Mouse (Mus musculus) kidney, postnatal 0 days (tissue): ENCODE measurements around the gene Erich2. TPM values are rescaled to one million over a fixed set of nuclear protein-coding genes. Genes with fewer than 3 reads are reported as not detected.
A peak's percentile ranks its signal among the peaks of the same experiment; 100 is the strongest.

Experiments
- ATAC-seq: fragments of 200-750 bp; cut with Nextera tagmentation; replicated peaks from 2 replicates; pipeline ENCODE4 v1.8.0; 2017; ENCODE audit warnings: low read depth, moderate number of reproducible peaks, moderate TSS enrichment, moderate library complexity; ENCODE audit not compliant: low FRiP score
- DNase-seq: peaks from one replicate; pipeline ENCODE4 v3.0.0-alpha.2; 2016; ENCODE audit warnings: low spot score
- H3K27ac ChIP-seq: fragments of 300-500 bp; sonication (generic); 2 replicates; pipeline ENCODE4 v1.5.1; 2014; ENCODE audit warnings: mild to moderate bottlenecking
- H3K27me3 ChIP-seq: fragments of 300-500 bp; sonication (generic); 2 replicates; pipeline ENCODE4 v1.6.1; 2014; ENCODE audit warnings: low read length, mixed read lengths; ENCODE audit not compliant: insufficient read depth
- H3K36me3 ChIP-seq: fragments of 300-500 bp; sonication (generic); 2 replicates; pipeline ENCODE4 v1.6.1; 2014; ENCODE audit warnings: low read length, mixed read lengths; ENCODE audit not compliant: insufficient read depth
- H3K4me1 ChIP-seq: fragments of 300-500 bp; sonication (generic); replicated peaks from 2 replicates; pipeline ENCODE4 v1.6.1; 2014; ENCODE audit warnings: antibody characterized with exemption, low read length, mixed read lengths; ENCODE audit not compliant: insufficient read depth
- H3K4me2 ChIP-seq: fragments of 300-500 bp; sonication (generic); 2 replicates; pipeline ENCODE4 v1.6.1; 2014; ENCODE audit warnings: mild to moderate bottlenecking, low read length, moderate library complexity, mixed read lengths
- H3K4me3 ChIP-seq: fragments of 300-500 bp; sonication (generic); replicated peaks from 2 replicates; pipeline ENCODE4 v1.5.1; 2014; ENCODE audit warnings: low read depth, low read length
- H3K9ac ChIP-seq: fragments of 300-500 bp; sonication (generic); 2 replicates; pipeline ENCODE4 v1.6.1; 2014; ENCODE audit warnings: low read depth, low read length
- H3K9me3 ChIP-seq: fragments of 300-500 bp; sonication (generic); replicated peaks from 2 replicates; pipeline ENCODE4 v1.6.1; 2016; ENCODE audit warnings: low read length, inconsistent platforms, mixed read lengths
- CTCF ChIP-seq: IDR thresholded peaks from 2 replicates; pipeline ENCODE4 v1.5.1; 2016; ENCODE audit warnings: antibody characterized with exemption, low read depth, mild to moderate bottlenecking, moderate library complexity
- WGBS: fragments of 180-500 bp; shearing (Covaris S2); extraction: QIAGEN DNeasy Blood & Tissue Kit; methylation state at CpG from one replicate; pipeline ENCODE4 v1.1.7; 2014; 5-methylcytosine and 5-hydroxymethylcytosine counted together
- polyA plus RNA-seq: library from polyadenylated mRNA; unstranded; fragments of >200 nt; fragmentation: Nextera tagmentation; extraction: Ambion mirVana; gene quantifications from 2 replicates; pipeline ENCODE4 v1.2.1, GENCODE M21; 2015

Gene Erich2
- polyA plus RNA-seq, 1 experiment from 2014 or later = 6.8 TPM

DNA sequence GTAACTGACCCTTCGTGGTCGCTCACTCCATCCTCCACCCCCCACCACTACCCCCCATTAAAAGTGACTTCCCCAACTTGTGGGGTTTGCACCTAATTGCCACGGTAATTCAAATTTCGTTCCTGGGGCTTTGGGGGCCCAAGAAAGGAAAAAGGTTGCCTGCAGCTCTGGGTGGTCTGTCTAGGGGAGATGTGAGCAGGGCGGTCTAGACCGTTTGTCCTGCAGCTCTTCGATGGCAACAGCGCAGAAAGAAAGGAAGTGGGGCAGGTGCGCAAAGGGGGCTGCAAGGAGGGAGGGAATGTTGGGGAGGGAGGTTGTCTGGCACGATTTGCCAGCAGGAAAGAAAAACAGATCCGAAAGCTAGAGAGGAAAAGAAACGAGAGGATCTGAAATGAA is 59.1 kb downstream of the Erich2 start:
- peak overlapping the region; percentile 36 for H3K4me3 ChIP-seq
- H3K9ac ChIP-seq = no peak overlapping the region
- H3K9me3 ChIP-seq = no peaks in the 10 kb centered on the region
- no peak for TF ChIP-seq CTCF
- H3K4me1 ChIP-seq = peaks cover 27% of the 10 kb centered on the region
- no peak overlapping the region for H3K27ac ChIP-seq
- peaks cover 53% of the 10 kb centered on the region for H3K27me3 ChIP-seq
- no peaks in the 10 kb centered on the region for H3K36me3 ChIP-seq
- 2% methylated on average over 12 of the region's 12 CpGs for WGBS
- peak overlapping the region; percentile 85 for H3K4me2 ChIP-seq
- DNase-seq (no peak), ATAC-seq (no peak)

DNA sequence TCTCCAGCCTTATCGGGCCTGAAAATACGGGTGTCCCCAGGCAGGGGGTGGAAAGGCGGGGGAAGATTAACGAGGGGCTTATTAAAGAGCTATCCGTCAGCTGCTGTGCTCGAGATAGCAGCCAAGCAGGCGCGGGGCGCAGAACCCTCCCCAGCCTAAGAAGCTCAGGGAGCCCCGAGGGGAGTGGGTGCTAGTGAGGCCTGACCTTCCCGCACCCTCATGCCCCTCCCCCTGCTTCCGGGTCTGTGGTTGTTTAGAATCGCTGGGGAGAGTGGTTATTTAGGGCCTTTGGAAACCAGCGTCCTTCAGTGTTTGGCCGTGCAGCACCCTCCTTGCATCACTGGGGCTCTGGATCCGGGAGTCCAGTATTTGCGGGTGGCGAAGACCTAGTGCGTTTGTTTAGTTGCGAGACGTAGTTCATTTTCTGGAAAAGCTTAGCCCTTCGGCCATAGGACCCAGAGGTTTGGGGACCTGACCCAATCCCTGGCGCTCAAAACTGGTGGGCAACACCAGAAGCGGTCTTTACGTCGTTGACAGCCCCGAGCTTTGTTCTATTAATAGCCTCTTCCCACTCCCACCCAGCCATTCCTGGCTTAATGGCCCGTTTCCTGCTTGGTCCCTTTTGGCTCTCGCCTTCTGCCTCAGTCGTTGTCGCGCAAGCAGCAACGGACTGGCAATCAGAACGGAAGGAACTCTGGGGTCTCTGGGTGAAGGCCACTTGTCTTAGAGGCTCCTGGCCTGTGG is 59.8 kb downstream of the Erich2 start:
- no peak for TF ChIP-seq CTCF
- Histone ChIP-seq H3K36me3 (no peaks in the 10 kb centered on the region), H3K4me3 (peak overlapping the region; percentile 36), H3K4me1 (peaks cover 24% of the 10 kb centered on the region), H3K27me3 (peaks cover 46% of the 10 kb centered on the region), H3K27ac (no peak overlapping the region), H3K9ac (0 out of 2 replicates have a peak overlapping the region, but pooled peaks have one; percentile 32), H3K4me2 (peak overlapping the region; percentile 85), H3K9me3 (no peaks in the 10 kb centered on the region)
- 0% methylated on average over 34 of the region's 34 CpGs for WGBS
- ATAC-seq = no peak; the same call in 1 of the 2 replicates
- peak; percentile 81 for DNase-seq

DNA sequence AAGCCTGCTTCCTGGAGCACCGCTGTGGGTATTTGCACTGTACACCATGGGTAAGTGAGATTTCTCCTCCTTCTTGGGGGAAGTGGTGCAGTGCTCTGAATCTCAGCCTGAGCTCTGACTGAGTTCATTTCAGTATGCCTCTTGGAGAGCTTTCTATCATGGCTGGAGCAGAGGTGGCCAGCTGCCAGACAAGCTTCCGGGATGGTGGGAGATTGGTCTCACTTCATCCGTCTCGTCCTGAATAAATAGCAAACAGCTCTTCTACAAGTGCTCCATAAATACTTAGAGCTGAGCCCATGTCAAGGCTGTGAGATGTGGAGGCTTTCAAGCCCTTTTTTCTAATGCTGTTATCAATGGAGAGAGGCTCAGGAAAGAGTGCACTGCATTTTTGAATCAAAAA is 63.1 kb downstream of the Erich2 start:
- no peak for DNase-seq
- no peaks in the 10 kb centered on the region for H3K9me3 ChIP-seq

DNA sequence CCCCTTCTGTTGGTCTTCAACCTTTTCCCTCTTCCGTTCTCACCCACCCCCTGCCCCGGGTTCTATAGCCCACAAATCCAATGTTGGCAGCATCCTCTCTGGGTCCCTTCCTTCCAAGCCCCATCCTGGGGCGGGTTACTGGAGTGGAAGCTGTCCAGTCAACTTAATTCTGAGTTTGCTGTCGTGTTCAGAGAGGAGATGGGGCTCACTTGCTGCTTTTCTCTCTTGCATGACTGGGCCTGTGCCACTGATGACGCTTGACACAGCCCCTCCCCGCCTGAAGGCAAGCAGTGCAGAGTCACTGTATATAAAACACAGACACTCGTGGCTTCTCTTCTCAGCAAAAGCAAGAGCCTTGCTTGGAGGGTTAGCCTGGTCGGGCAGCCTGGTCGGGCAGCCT is 63.6 kb downstream of the Erich2 start:
- Histone ChIP-seq H3K9ac (no peak overlapping the region), H3K27me3 (peaks cover 8% of the 10 kb centered on the region; the same call in 1 of the 2 replicates), H3K9me3 (no peaks in the 10 kb centered on the region), H3K4me2 (no peak overlapping the region), H3K4me1 (peaks cover 16% of the 10 kb centered on the region; the same call in 1 of the 2 replicates), H3K4me3 (no peak overlapping the region), H3K27ac (no peak overlapping the region), H3K36me3 (no peaks in the 10 kb centered on the region)
- DNase-seq (no peak), ATAC-seq (no peak)
- TF ChIP-seq CTCF = no peak
- WGBS = 57% methylated on average over 9 of the region's 9 CpGs

More for the DNA sequence above, 63.1 kb downstream of the Erich2 start:
- no peak overlapping the region for H3K4me3 ChIP-seq
- H3K4me1 ChIP-seq = peaks cover 21% of the 10 kb centered on the region; the same call in 1 of the 2 replicates
- peaks cover 14% of the 10 kb centered on the region; the same call in 1 of the 2 replicates for H3K27me3 ChIP-seq
- no peak for TF ChIP-seq CTCF
- no peak overlapping the region for H3K9ac ChIP-seq
- WGBS = 56% methylated on average over 4 of the region's 4 CpGs
- no peak overlapping the region for H3K27ac ChIP-seq
- H3K36me3 ChIP-seq = no peaks in the 10 kb centered on the region
- H3K4me2 ChIP-seq = no peak overlapping the region
- ATAC-seq = no peak

DNA sequence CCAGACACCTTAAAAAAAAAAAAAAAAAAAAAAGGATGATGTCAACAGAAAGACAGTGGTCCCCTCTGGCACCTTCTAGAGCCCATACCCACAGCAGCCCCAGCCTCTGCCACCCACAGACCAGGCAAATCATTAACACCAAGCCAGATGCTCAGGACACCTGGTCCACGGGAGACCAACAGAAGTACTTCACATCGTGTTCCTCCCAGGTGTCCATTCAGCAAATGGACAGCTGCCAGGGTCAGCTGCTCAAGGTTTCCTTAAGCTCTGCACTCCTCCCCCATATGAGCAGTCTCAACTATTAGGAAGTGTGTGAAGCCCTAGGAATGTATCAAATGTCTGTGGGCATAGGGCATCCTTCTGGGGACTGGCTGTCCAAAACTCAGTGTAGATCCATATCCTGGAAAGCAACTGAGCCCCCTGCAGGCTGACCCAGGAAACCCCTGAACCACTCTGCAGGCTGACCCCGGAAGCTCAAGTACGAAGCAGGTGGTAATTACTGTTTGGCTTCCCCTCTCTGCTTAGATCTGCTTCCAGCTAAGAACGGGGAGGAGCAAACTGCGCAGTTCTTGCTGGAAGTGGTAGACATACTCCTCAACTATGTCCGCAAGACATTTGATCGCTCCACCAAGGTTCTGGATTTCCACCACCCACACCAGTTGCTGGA is 65.1 kb downstream of the Erich2 start:
- no peak overlapping the region for H3K4me3 ChIP-seq
- ATAC-seq = no peak
- H3K9ac ChIP-seq = no peak overlapping the region
- no peak overlapping the region for H3K27ac ChIP-seq
- WGBS = 66% methylated on average over 8 of the region's 8 CpGs
- no peak for DNase-seq
- no peak overlapping the region for H3K4me2 ChIP-seq
- no peaks in the 10 kb centered on the region for H3K9me3 ChIP-seq
- no peak for TF ChIP-seq CTCF
- no peaks in the 10 kb centered on the region for H3K36me3 ChIP-seq
- peaks cover 3% of the 10 kb centered on the region; the same call in 1 of the 2 replicates for H3K27me3 ChIP-seq
- peaks cover 5% of the 10 kb centered on the region; the same call in 1 of the 2 replicates for H3K4me1 ChIP-seq

DNA sequence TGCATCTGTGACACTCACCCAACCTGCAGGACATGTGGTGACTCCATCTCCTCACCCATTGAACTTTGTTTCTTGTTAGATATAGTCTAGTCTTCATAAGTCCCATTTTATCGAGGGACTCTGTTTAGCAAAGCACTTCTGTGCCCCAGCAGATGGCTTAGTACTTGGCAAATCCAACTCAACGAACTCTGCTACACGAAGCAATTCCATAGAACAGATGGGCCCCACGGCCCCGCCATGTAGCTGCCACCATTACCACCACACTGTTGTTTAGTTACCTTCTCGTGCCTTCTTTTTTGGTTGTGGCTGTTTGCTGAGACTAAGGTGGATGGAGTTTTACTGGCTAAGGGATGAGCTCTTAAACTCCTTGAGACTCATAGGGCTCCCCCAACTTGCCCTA is 79.6 kb downstream of the Erich2 start:
- H3K9me3 ChIP-seq = no peaks in the 10 kb centered on the region
- ATAC-seq (no peak), DNase-seq (no peak)
- H3K4me3 ChIP-seq = no peak overlapping the region
- no peaks in the 10 kb centered on the region for H3K27me3 ChIP-seq
- 91% methylated on average over 6 of the region's 6 CpGs for WGBS
- no peak overlapping the region for H3K27ac ChIP-seq
- H3K36me3 ChIP-seq = no peaks in the 10 kb centered on the region
- no peak overlapping the region for H3K9ac ChIP-seq
- no peak overlapping the region for H3K4me2 ChIP-seq
- no peak for TF ChIP-seq CTCF
- H3K4me1 ChIP-seq = no peaks in the 10 kb centered on the region

Other genes starting within 250 kb of the Erich2 start
- 4.2 and 4.7 TPM in 2 replicates for gene Sp5, start 33.9 kb upstream of the Erich2 start, polyA plus RNA-seq
- gene Gad1, start 44.3 kb downstream of the Erich2 start, polyA plus RNA-seq = 0.25 and 0.26 TPM in 2 replicates
- gene Gorasp2, start 152.8 kb downstream of the Erich2 start, polyA plus RNA-seq = 151 and 161 TPM in 2 replicates
- gene Gm26558, start 153.3 kb downstream of the Erich2 start, polyA plus RNA-seq = 3.1 and 5.0 TPM in 2 replicates